Mouse (Mus musculus) splenic B cell, adult 2 months (primary cell): ENCODE results near the gene Atp6v1fnb.

Experiments used
- DNase-seq: peaks from one replicate; pipeline ENCODE4 v3.0.0-alpha.2; 2011; ENCODE audit warnings: low read depth, low spot score
- H3K27me3 ChIP-seq: 2 replicates; pipeline ENCODE4 v1.6.1; 2012; ENCODE audit warnings: mild to moderate bottlenecking, low read length, moderate library complexity, mixed read lengths; ENCODE audit not compliant: control insufficient read depth, poor library complexity, insufficient read depth, severe bottlenecking
- H3K36me3 ChIP-seq: 2 replicates; pipeline ENCODE4 v1.6.1; 2012; ENCODE audit warnings: mild to moderate bottlenecking, low read length, moderate library complexity, mixed read lengths; ENCODE audit not compliant: control insufficient read depth, poor library complexity, insufficient read depth, severe bottlenecking

Gene Atp6v1fnb

GRCm38 (mm10) chr6:29439789-29440188 lies 31.4 kb upstream of the Atp6v1fnb start:
- no peaks in the 10 kb centered on the region for H3K36me3 ChIP-seq
- no peak for DNase-seq
- no peaks in the 10 kb centered on the region; the same call in 1 of the 2 replicates for H3K27me3 ChIP-seq

GRCm38 (mm10) chr6:29444773-29445172 lies 26.5 kb upstream of the Atp6v1fnb start:
- no peaks in the 10 kb centered on the region for H3K36me3 ChIP-seq
- H3K27me3 ChIP-seq = no peaks in the 10 kb centered on the region; the same call in 1 of the 2 replicates
- peak; percentile 71 for DNase-seq

GRCm38 (mm10) chr6:29445354-29445753 lies 25.9 kb upstream of the Atp6v1fnb start:
- Histone ChIP-seq H3K27me3 (no peaks in the 10 kb centered on the region; the same call in 1 of the 2 replicates), H3K36me3 (no peaks in the 10 kb centered on the region)
- DNase-seq = no peak

GRCm38 (mm10) chr6:29449858-29450257 lies 21.4 kb upstream of the Atp6v1fnb start:
- no peaks in the 10 kb centered on the region for H3K36me3 ChIP-seq
- no peaks in the 10 kb centered on the region for H3K27me3 ChIP-seq
- DNase-seq = no peak

- no peaks in the 10 kb centered on the region for H3K36me3 ChIP-seq
- no peak for DNase-seq
- H3K27me3 ChIP-seq = no peaks in the 10 kb centered on the region
Measured at GRCm38 (mm10) chr6:29450667-29451066, 20.6 kb upstream of the Atp6v1fnb start.

- Histone ChIP-seq H3K36me3 (no peaks in the 10 kb centered on the region), H3K27me3 (no peaks in the 10 kb centered on the region; the same call in 1 of the 2 replicates)
- DNase-seq = no peak
Measured at GRCm38 (mm10) chr6:29461502-29461901, 9.7 kb upstream of the Atp6v1fnb start.

GRCm38 (mm10) chr6:29463388-29463787 lies 7.8 kb upstream of the Atp6v1fnb start:
- Histone ChIP-seq H3K36me3 (no peaks in the 10 kb centered on the region), H3K27me3 (no peaks in the 10 kb centered on the region; the same call in 1 of the 2 replicates)
- DNase-seq = no peak

- H3K36me3 ChIP-seq = peaks cover 3% of the 10 kb centered on the region; the same call in 1 of the 2 replicates
- peak; percentile 97 for DNase-seq
- H3K27me3 ChIP-seq = no peaks in the 10 kb centered on the region; the same call in 1 of the 2 replicates
Measured at GRCm38 (mm10) chr6:29467583-29468354, 3.5 kb upstream of the Atp6v1fnb start, which contains the start of gene Atp6v1f. Gene Atp6v1f, plus strand, starts transcription at chr6:29467718.

- Histone ChIP-seq H3K27me3 (no peaks in the 10 kb centered on the region), H3K36me3 (peaks cover 3% of the 10 kb centered on the region; the same call in 1 of the 2 replicates)
- DNase-seq = no peak
Measured at GRCm38 (mm10) chr6:29468851-29469250, 2.4 kb upstream of the Atp6v1fnb start.

- H3K27me3 ChIP-seq = no peaks in the 10 kb centered on the region
- H3K36me3 ChIP-seq = peaks cover 3% of the 10 kb centered on the region; the same call in 1 of the 2 replicates
- peak; percentile 78 for DNase-seq
Measured at GRCm38 (mm10) chr6:29473941-29474691, 2.9 kb downstream of the Atp6v1fnb start.

- no peak for DNase-seq
- peaks cover 3% of the 10 kb centered on the region; the same call in 1 of the 2 replicates for H3K36me3 ChIP-seq
- H3K27me3 ChIP-seq = no peaks in the 10 kb centered on the region
Measured at GRCm38 (mm10) chr6:29474736-29475135, 3.5 kb downstream of the Atp6v1fnb start.

GRCm38 (mm10) chr6:29482691-29483090 lies 11.5 kb downstream of the Atp6v1fnb start:
- Histone ChIP-seq H3K27me3 (no peaks in the 10 kb centered on the region), H3K36me3 (no peaks in the 10 kb centered on the region)
- no peak for DNase-seq

- peak; percentile 75 for DNase-seq
- Histone ChIP-seq H3K36me3 (no peaks in the 10 kb centered on the region), H3K27me3 (no peaks in the 10 kb centered on the region)
Measured at GRCm38 (mm10) chr6:29484716-29485559, 13.7 kb downstream of the Atp6v1fnb start.

GRCm38 (mm10) chr6:29485951-29486350 lies 14.7 kb downstream of the Atp6v1fnb start:
- no peaks in the 10 kb centered on the region for H3K27me3 ChIP-seq
- H3K36me3 ChIP-seq = no peaks in the 10 kb centered on the region
- DNase-seq = no peak
